Mouse (Mus musculus) left cerebral cortex, adult 18-20 months (tissue): Measurements from ENCODE around the gene Il11. TPM values are rescaled to one million over a fixed set of nuclear protein-coding genes. Genes with fewer than 3 reads are reported as not detected.

Experiments used
- DNase-seq, 2 experiments: peaks; one replicate each; pipeline ENCODE4 v3.0.0; 2021 to 2022; ENCODE audit warnings: low spot score in 2 of 2, mixed read lengths in 1 of 2
- total RNA-seq, 2 experiments: library from RNA; stranded (reverse); gene quantifications; 2 replicates each; pipeline ENCODE4 v1.2.3; 2021

Gene Il11
- total RNA-seq, 2 experiments from 2014 or later: 0.28 to 0.30 TPM

- DNase-seq: no peak
Measured at GRCm38 (mm10) chr7:4743354-4743753, 39.3 kb downstream of the Il11 start.

- DNase-seq: no peak
Measured at GRCm38 (mm10) chr7:4742482-4742819, 40.2 kb downstream of the Il11 start.

DNA sequence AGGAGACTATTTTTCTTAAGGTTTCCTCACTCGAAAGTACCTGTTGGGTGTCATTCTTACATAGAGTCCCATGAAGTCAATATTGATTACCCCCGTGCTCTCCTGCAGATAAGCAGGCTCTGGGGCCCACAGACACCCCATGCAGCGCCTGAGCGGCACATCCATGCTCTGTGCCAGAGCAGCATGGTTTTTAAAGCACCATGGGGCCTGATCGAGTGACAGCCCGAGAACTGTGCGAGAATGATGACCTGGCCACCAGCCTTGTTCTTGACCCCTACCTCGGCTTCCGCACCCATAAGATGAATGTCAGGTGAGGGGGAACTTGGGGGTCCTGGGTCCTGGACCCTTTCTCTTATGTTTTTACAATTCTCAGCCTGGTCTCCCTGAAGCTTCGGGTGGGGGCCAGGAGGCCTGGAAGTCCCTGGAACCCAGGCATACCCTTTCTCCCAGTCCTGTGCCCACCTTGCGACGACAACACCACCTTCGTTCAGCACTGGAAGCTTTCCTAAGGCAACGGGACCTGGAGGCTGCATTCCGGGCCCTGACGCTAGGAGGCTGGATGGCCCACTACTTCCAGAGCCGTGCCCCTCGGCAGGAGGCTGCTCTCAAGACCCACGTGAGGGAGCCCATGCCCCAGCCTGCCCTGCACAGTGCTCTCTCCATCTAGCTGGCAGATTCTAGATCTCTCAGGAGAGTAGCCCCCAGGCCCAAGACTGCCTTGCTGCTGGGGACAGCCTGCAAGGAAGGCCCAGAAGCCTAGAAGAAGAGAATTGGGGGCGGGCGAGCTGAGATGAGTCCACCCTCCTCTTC, 40.8 kb downstream of the Il11 start:
- DNase-seq: no peak

GRCm38 (mm10) chr7:4741151-4741550, 41.5 kb downstream of the Il11 start:
- no peak for DNase-seq

DNA sequence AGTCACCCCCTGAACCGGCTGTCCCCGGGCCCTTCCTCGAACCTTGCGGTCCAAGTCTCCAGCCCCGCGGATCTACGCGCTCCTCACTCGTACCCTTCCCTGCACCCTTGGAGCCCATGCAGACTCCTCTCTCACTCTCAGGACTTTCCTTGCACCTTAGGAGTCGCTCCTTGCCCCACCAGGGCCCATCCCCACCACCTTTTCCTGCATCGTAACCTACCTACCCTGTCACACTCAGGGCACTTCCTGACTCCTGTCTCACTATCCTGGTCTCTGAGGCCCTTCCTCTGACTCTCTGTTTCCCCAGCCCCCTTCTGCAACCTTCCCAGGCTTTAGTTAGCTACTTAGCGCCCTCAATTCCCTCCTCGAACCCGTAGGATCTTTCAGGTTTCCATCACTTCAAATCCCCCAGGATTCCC, 42.3 kb downstream of the Il11 start:
- no peak for DNase-seq

- DNase-seq: peak; percentile 97 to 99
Measured at GRCm38 (mm10) chr7:4739544-4740275, 42.9 kb downstream of the Il11 start, which contains the start of gene Kmt5c. Kmt5c (plus strand) TSS chr7:4740115.

DNA sequence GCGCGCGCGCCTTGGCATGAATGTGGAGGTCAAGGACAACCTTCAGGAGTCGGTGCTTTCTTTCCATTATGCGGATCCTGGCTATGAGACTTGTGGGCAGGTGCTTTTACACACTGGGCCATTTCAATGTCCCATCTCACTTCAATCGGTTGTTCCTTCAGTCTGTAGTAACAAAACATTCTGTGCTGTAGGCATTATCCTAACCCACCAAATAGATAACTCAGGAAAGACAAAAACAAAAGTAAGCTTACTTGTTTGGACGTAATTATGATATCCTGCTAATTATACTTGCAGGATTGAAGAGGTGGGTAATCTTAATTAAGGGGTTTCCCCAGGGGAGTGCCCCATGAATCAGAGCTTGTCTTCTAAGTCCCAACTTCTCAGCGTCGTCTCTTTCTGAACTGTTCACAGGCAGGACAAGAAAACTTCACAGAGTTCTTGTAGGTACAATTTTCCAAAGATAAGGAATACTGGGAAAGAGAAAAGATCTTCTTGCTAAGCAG, 43.6 kb downstream of the Il11 start:
- DNase-seq: no peak

GRCm38 (mm10) chr7:4732968-4733392, 49.7 kb downstream of the Il11 start:
- DNase-seq: no peak

DNA sequence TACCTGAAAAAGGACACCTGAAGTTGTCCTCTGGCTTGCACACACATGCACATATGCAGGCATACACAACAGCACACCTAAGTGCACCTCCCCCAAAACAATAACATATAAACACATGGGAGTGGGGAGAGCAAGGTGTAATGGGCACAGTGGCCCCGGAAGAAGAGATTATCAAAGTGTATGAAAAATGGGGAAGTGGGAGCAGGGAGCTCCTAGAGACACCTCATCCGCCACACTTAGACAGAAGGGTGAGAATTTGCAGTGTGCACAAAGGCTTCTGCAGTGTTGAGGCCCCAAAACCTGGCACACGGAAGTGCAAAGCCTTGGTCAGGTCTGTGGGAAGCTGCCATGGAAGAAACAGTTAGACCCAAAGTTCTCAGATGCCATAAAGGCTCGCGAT, 51.6 kb downstream of the Il11 start:
- DNase-seq: no peak

- no peak for DNase-seq
Measured at GRCm38 (mm10) chr7:4725169-4725568, 57.5 kb downstream of the Il11 start, which contains the start of gene Tmem150b. Tmem150b (minus strand) TSS chr7:4725249.

GRCm38 (mm10) chr7:4724359-4724758, 58.3 kb downstream of the Il11 start:
- no peak for DNase-seq

- peak; percentile 42 to 63 for DNase-seq
Measured at GRCm38 (mm10) chr7:4723508-4723907, 59.2 kb downstream of the Il11 start.

Other genes with a start within 250 kb of the Il11 start
- 100 to 1,000 TPM; 281 to 299 TPM for gene Syt5, start 235.3 kb downstream of the Il11 start, total RNA-seq
- 1 to 10 TPM in 1 of 2 experiments, under 1 TPM in 1; 0.82 to 1.1 TPM for gene Ptprh, start 178.8 kb downstream of the Il11 start, total RNA-seq
- gene Tmem86b, start 151.4 kb downstream of the Il11 start, total RNA-seq: 10 to 100 TPM; 13.9 to 16.7 TPM
- 100 to 1,000 TPM; 129 to 135 TPM for gene Ppp6r1, start 123.8 kb downstream of the Il11 start, total RNA-seq
- gene Hspbp1, start 97.8 kb downstream of the Il11 start, total RNA-seq: 100 to 1,000 TPM; 100 to 105 TPM
- gene Brsk1, start 92.3 kb downstream of the Il11 start, total RNA-seq: 100 to 1,000 TPM; 436 to 437 TPM
- not detected for gene Tmem150b, start 57.6 kb downstream of the Il11 start, total RNA-seq
- 10 to 100 TPM; 19.0 to 25.2 TPM for gene Kmt5c, start 42.7 kb downstream of the Il11 start, total RNA-seq
- 1 to 10 TPM; 5.0 to 8.8 TPM for gene Cox6b2, start 29.8 kb downstream of the Il11 start, total RNA-seq
- gene Fam71e2, start 11.6 kb downstream of the Il11 start, total RNA-seq: not detected
- gene Tmem190, start 78 bp upstream of the Il11 start, total RNA-seq: not detected
- gene Tmem238, start 6.8 kb upstream of the Il11 start, total RNA-seq: 1 to 10 TPM; 2.0 to 3.1 TPM
- 100 to 1,000 TPM; 439 to 453 TPM for gene Rpl28, start 10.0 kb upstream of the Il11 start, total RNA-seq
- 100 to 1,000 TPM; 101 to 108 TPM for gene Ube2s, start 29.7 kb upstream of the Il11 start, total RNA-seq
- gene Shisa7, start 61.8 kb upstream of the Il11 start, total RNA-seq: 100 to 1,000 TPM; 102 to 115 TPM
- 1 to 10 TPM; 4.5 to 5.9 TPM for gene Isoc2b, start 87.4 kb upstream of the Il11 start, total RNA-seq
- 10 to 100 TPM; 14.2 to 14.8 TPM for gene Isoc2a, start 94.3 kb upstream of the Il11 start, total RNA-seq
- under 1 TPM in 1 of 2 experiments, not detected in 1; 0.46 TPM for gene Gm36210, start 123.7 kb upstream of the Il11 start, total RNA-seq
- gene Zfp628, start 132.4 kb upstream of the Il11 start, total RNA-seq: 10 to 100 TPM; 14.7 to 15.9 TPM
- 100 to 1,000 TPM; 104 TPM for gene Nat14, start 139.2 kb upstream of the Il11 start, total RNA-seq
- gene Ssc5d, start 142.9 kb upstream of the Il11 start, total RNA-seq: 1 to 10 TPM; 2.6 to 3.3 TPM
- gene Sbk2, start 181.5 kb upstream of the Il11 start, total RNA-seq: under 1 TPM; 0.26 to 0.45 TPM
- gene Sbk3, start 188.3 kb upstream of the Il11 start, total RNA-seq: under 1 TPM; 0.58 to 0.91 TPM
- gene Zfp579, start 213.3 kb upstream of the Il11 start, total RNA-seq: 10 to 100 TPM; 25.1 to 27.8 TPM
- 1 to 10 TPM; 7.4 to 7.8 TPM for gene Zfp524, start 231.6 kb upstream of the Il11 start, total RNA-seq
- gene Fiz1, start 231.8 kb upstream of the Il11 start, total RNA-seq: 10 to 100 TPM; 23.3 to 25.7 TPM
- gene Gm44973, start 232.6 kb upstream of the Il11 start, total RNA-seq: not detected
- 10 to 100 TPM; 34.9 to 35.5 TPM for gene Zfp865, start 237.5 kb upstream of the Il11 start, total RNA-seq
- 10 to 100 TPM; 57.3 to 59.7 TPM for gene Ccdc106, start 237.7 kb upstream of the Il11 start, total RNA-seq